Mouse (Mus musculus): ENCODE measurements around the gene Sinhcaf. TPM values are rescaled to one million over a fixed set of nuclear protein-coding genes. Genes with fewer than 3 reads are reported as not detected.

Gene Sinhcaf
- total and polyA plus RNA-seq, 3 experiments: 57.5 to 146 (median 82.3) TPM

- DNase-seq (ENCODE audit: extremely low read depth): no peak
- Histone ChIP-seq H3K4me3 (replicated peaks in 1 of 3; ENCODE audit: low read depth in 2 of 3, low read length in 2 of 3, poor library complexity in 1 of 3) (no peak overlapping the region), H3K9me3 (replicated peaks; ENCODE audit: low read length) (no peaks in the 10 kb centered on the region), H3K27me3 (replicated peaks) (no peaks in the 10 kb centered on the region), H3K9ac (ENCODE audit: insufficient read depth, low read depth) (no peak overlapping the region), H3K79me2 (replicated peaks; ENCODE audit: control insufficient read depth, extremely low read depth, insufficient read depth, poor library complexity, severe bottlenecking) (no peaks in the 10 kb centered on the region), H3K4me2 (ENCODE audit: insufficient read depth, low read depth, poor library complexity, severe bottlenecking) (no peak overlapping the region), H3K4me1 (ENCODE audit: control insufficient read depth in 1 of 2, insufficient read depth in 2 of 2) (no peaks in the 10 kb centered on the region), H3K27ac (ENCODE audit: insufficient read depth, low read depth) (no peak overlapping the region), H3K36me3 (replicated peaks in 1 of 2; ENCODE audit: control insufficient read depth in 1 of 2, insufficient read depth in 1 of 2, low read length in 1 of 2) (no peaks in the 10 kb centered on the region)
- TF ChIP-seq ZMIZ1 (IDR thresholded peaks at IDR 0.05; ENCODE audit: low read depth, low read length) (no peak), ELF1 (IDR thresholded peaks at IDR 0.05; ENCODE audit: low read depth, low read length) (no peak), E2F4 (IDR thresholded peaks at IDR 0.05; ENCODE audit: insufficient replicate concordance, low read depth, low read length) (no peak), EP300 (IDR thresholded peaks at IDR 0.05; ENCODE audit: low read length) (no peak), UBTF (IDR thresholded peaks at IDR 0.05; ENCODE audit: low read depth, low read length) (no peak), KAT2A (IDR thresholded peaks at IDR 0.05; ENCODE audit: insufficient replicate concordance, low read length) (no peak), ZNF384 (IDR thresholded peaks at IDR 0.05; ENCODE audit: low read depth, low read length) (no peak), JUN (IDR thresholded peaks at IDR 0.05; ENCODE audit: insufficient read depth, low read depth, low read length) (no peak), RAD21 (IDR thresholded peaks at IDR 0.05; ENCODE audit: low read depth, low read length) (no peak), RCOR1 (conservative IDR thresholded peaks at IDR 0.05; ENCODE audit: low read depth, low read length) (no peak), ZC3H11A (IDR thresholded peaks at IDR 0.05; ENCODE audit: low read depth, low read length) (no peak)
- dilution Hi-C loops (cut with MboI; ENCODE audit: extremely low pct_ligation_motif_present, extremely low pct_unique_long_range_greater_than_20kb, low sequenced_read_pairs) (no loop called here), in situ Hi-C loops (cut with MboI; ENCODE audit: low pct_ligation_motif_present, low pct_unique_long_range_greater_than_20kb, low sequenced_read_pairs) (no loop called here)
These were observed 72.4 kb downstream of the Sinhcaf start for GRCm38 (mm10) chr6:148873911-148874310.

Other genes with a start within 250 kb of the Sinhcaf start
- 17.6 and 21.3 TPM in 2 replicates for gene Ipo8, start 115.0 kb downstream of the Sinhcaf start, total RNA-seq (2012; rRNA removed)
- 23.6 and 25.5 TPM in 2 replicates for gene Ipo8, start 115.0 kb downstream of the Sinhcaf start, total RNA-seq (2014; rRNA removed)
- gene Ipo8, start 115.0 kb downstream of the Sinhcaf start, polyA plus RNA-seq (2012; ENCODE audit: insufficient read length, low read depth): 15.0 and 15.6 TPM in 2 replicates
- 0.92 and 0.93 TPM in 2 replicates for gene Caprin2, start 50.2 kb downstream of the Sinhcaf start, total RNA-seq (2012; rRNA removed)
- gene Caprin2, start 50.2 kb downstream of the Sinhcaf start, total RNA-seq (2014; rRNA removed): 2.0 TPM in 2 replicates
- gene Caprin2, start 50.2 kb downstream of the Sinhcaf start, polyA plus RNA-seq (2012; ENCODE audit: insufficient read length, low read depth): 2.9 and 3.2 TPM in 2 replicates
- 3.1 and 5.4 TPM in 2 replicates for gene Dennd5b, start 155.2 kb upstream of the Sinhcaf start, total RNA-seq (2012; rRNA removed)
- 1.4 and 1.6 TPM in 2 replicates for gene Dennd5b, start 155.2 kb upstream of the Sinhcaf start, total RNA-seq (2014; rRNA removed)
- 1.3 and 2.2 TPM in 2 replicates for gene Dennd5b, start 155.2 kb upstream of the Sinhcaf start, polyA plus RNA-seq (2012; ENCODE audit: insufficient read length, low read depth)
- gene Gm10203, start 183.7 kb upstream of the Sinhcaf start, total RNA-seq (2012; rRNA removed): not detected in 2 replicates
- gene Gm10203, start 183.7 kb upstream of the Sinhcaf start, total RNA-seq (2014; rRNA removed): not detected in 2 replicates
- gene Gm10203, start 183.7 kb upstream of the Sinhcaf start, polyA plus RNA-seq (2012; ENCODE audit: insufficient read length, low read depth): not detected in 2 replicates
- 5.6 and 7.8 TPM in 2 replicates for gene Etfbkmt, start 193.4 kb upstream of the Sinhcaf start, total RNA-seq (2012; rRNA removed)
- gene Etfbkmt, start 193.4 kb upstream of the Sinhcaf start, total RNA-seq (2014; rRNA removed): 17.3 and 18.9 TPM in 2 replicates
- gene Etfbkmt, start 193.4 kb upstream of the Sinhcaf start, polyA plus RNA-seq (2012; ENCODE audit: insufficient read length, low read depth): 9.3 and 12.4 TPM in 2 replicates
- gene Amn1, start 242.2 kb upstream of the Sinhcaf start, total RNA-seq (2012; rRNA removed): 5.5 and 6.3 TPM in 2 replicates
- gene Amn1, start 242.2 kb upstream of the Sinhcaf start, total RNA-seq (2014; rRNA removed): 8.9 and 10.8 TPM in 2 replicates
- gene Amn1, start 242.2 kb upstream of the Sinhcaf start, polyA plus RNA-seq (2012; ENCODE audit: insufficient read length, low read depth): 3.2 and 4.1 TPM in 2 replicates

All from CH12.LX (cell line).